Mouse (Mus musculus) forebrain, embryonic 10.5 days (tissue): ENCODE results near the gene Hoxa3. TPM values are rescaled to one million over a fixed set of nuclear protein-coding genes. Genes with fewer than 3 reads are reported as not detected.

Experiments used
- DNase-seq: peaks from one replicate; pipeline ENCODE4 v3.0.0-alpha.2; 2017; ENCODE audit warnings: low spot score; ENCODE audit errors: extremely low spot score
- H3K27ac ChIP-seq: fragments of 300-500 bp; sonication (generic); 2 replicates; pipeline ENCODE4 v1.5.1; 2016; ENCODE audit warnings: mild to moderate bottlenecking
- H3K27me3 ChIP-seq: fragments of 300-500 bp; sonication (generic); 2 replicates; pipeline ENCODE4 v1.6.1; 2016; ENCODE audit warnings: mild to moderate bottlenecking; ENCODE audit not compliant: poor library complexity, severe bottlenecking
- H3K36me3 ChIP-seq: fragments of 300-500 bp; sonication (generic); replicated peaks from 2 replicates; pipeline ENCODE4 v1.6.1; 2016; ENCODE audit warnings: mild to moderate bottlenecking, moderate library complexity
- H3K4me1 ChIP-seq: fragments of 300-500 bp; sonication (generic); 2 replicates; pipeline ENCODE4 v1.6.1; 2016
- H3K4me3 ChIP-seq: fragments of 300-500 bp; sonication (generic); 2 replicates; pipeline ENCODE4 v1.5.1; 2016; ENCODE audit warnings: mild to moderate bottlenecking, moderate library complexity
- H3K9me3 ChIP-seq: fragments of 300-500 bp; sonication (generic); 2 replicates; pipeline ENCODE4 v1.6.1; 2016; ENCODE audit warnings: mild to moderate bottlenecking, moderate library complexity
- WGBS: fragments of 180-500 bp; shearing (Covaris S2); methylation state at CpG from one replicate; pipeline ENCODE4 v1.1.7; 2016; 5-methylcytosine and 5-hydroxymethylcytosine counted together
- microRNA counts: library from miRNA; unstranded; fragments of <30 nt; microRNA quantifications from one replicate; lab custom pipeline; 2017
- microRNA-seq: library from miRNA; unstranded; fragments of <30 nt; microRNA quantifications from one replicate; pipeline ENCODE4, GENCODE M21; 2017
- polyA plus RNA-seq: library from polyadenylated mRNA; unstranded; fragments of >200 nt; fragmentation: Nextera tagmentation; extraction: Ambion mirVana; gene quantifications from 2 replicates; pipeline ENCODE4 v1.2.1, GENCODE M21; 2016

Gene Hoxa3
- polyA plus RNA-seq, 1 experiment from 2014 or later, result not detected

GRCm38 (mm10) chr6:52137841-52138535, 75.1 kb downstream of the Hoxa3 start:
- Histone ChIP-seq H3K4me1 (peaks cover 15% of the 10 kb centered on the region), H3K36me3 (no peaks in the 10 kb centered on the region), H3K4me3 (no peak overlapping the region), H3K27me3 (peaks cover 20% of the 10 kb centered on the region; the same call in 1 of the 2 replicates), H3K27ac (no peak overlapping the region), H3K9me3 (no peaks in the 10 kb centered on the region)
- WGBS, result 72% methylated on average over 9 of the region's 9 CpGs
- DNase-seq, result no peak

GRCm38 (mm10) chr6:52123673-52124072, 89.5 kb downstream of the Hoxa3 start:
- H3K27ac ChIP-seq, result no peak overlapping the region

GRCm38 (mm10) chr6:52121173-52121572, 92.0 kb downstream of the Hoxa3 start:
- Histone ChIP-seq H3K36me3 (no peaks in the 10 kb centered on the region), H3K4me3 (no peak overlapping the region), H3K4me1 (peaks cover 17% of the 10 kb centered on the region), H3K9me3 (no peaks in the 10 kb centered on the region), H3K27me3 (peaks cover 17% of the 10 kb centered on the region), H3K27ac (no peak overlapping the region)
- 76% methylated on average over 3 of the region's 3 CpGs for WGBS
- no peak for DNase-seq

More at GRCm38 (mm10) chr6:52123673-52124072, 89.5 kb downstream of the Hoxa3 start:
- Histone ChIP-seq H3K4me1 (peaks cover 5% of the 10 kb centered on the region; the same call in 1 of the 2 replicates), H3K9me3 (peaks cover 4% of the 10 kb centered on the region), H3K36me3 (no peaks in the 10 kb centered on the region), H3K27me3 (peaks cover 7% of the 10 kb centered on the region; the same call in 1 of the 2 replicates), H3K4me3 (no peak overlapping the region)
- WGBS, result 84% methylated on average over 4 of the region's 4 CpGs
- DNase-seq, result no peak

MicroRNAs encoded within 50 kb of the gene (microRNA counts, 519-probe panel; counts per million panel counts)
- 341 counts per million, percentile 65 among the panel's probes with 10 or more counts for microRNA mmu-miR-196b (lab: Ali Mortazavi, UCI)

Small RNA genes lying within 50 kb of the gene (microRNA-seq; reads per million reads assigned to microRNA genes)
- gene Mir196b, result 64.4 reads per million, percentile 44 among the genes with 10 or more reads in this experiment

Other genes with a start within 250 kb of the Hoxa3 start
- 7.7 and 9.0 TPM in 2 replicates for gene Skap2, start 200.8 kb downstream of the Hoxa3 start, polyA plus RNA-seq
- not detected in 2 replicates for gene Hoxa1, start 55.0 kb downstream of the Hoxa3 start, polyA plus RNA-seq
- gene Hoxa2, start 48.5 kb downstream of the Hoxa3 start, polyA plus RNA-seq, result not detected in 2 replicates
- not detected in 2 replicates for gene 5730596B20Rik, start 35.8 kb downstream of the Hoxa3 start, polyA plus RNA-seq
- not detected in 2 replicates for gene Hoxa4, start 21.6 kb downstream of the Hoxa3 start, polyA plus RNA-seq
- not detected in 2 replicates for gene Hoxa5, start 8.7 kb downstream of the Hoxa3 start, polyA plus RNA-seq
- not detected in 2 replicates for gene Hoxa6, start 4.6 kb downstream of the Hoxa3 start, polyA plus RNA-seq
- gene Gm28308, start within 50 bp of the Hoxa3 start, polyA plus RNA-seq, result not detected in 2 replicates
- not detected in 2 replicates for gene Hoxa7, start 8.5 kb upstream of the Hoxa3 start, polyA plus RNA-seq
- gene Hoxa9, start 17.8 kb upstream of the Hoxa3 start, polyA plus RNA-seq, result not detected in 2 replicates
- not detected in 2 replicates for gene Hoxa10, start 27.5 kb upstream of the Hoxa3 start, polyA plus RNA-seq
- gene Hoxa11, start 32.5 kb upstream of the Hoxa3 start, polyA plus RNA-seq, result not detected in 2 replicates
- not detected in 2 replicates for gene Hoxa13, start 47.5 kb upstream of the Hoxa3 start, polyA plus RNA-seq
- gene Evx1, start 100.2 kb upstream of the Hoxa3 start, polyA plus RNA-seq, result not detected in 2 replicates